ENCODE assay signal across 16 mouse cellular contexts in genomic region chr11:62130191-62130590, GRCm38 (mm10).
DNase-seq lines count a peak whose midpoint lies in the region; TF ChIP-seq lines count a peak whose summit lies in the region.
"Had no signal": no experiment of that assay in that cellular context is flagged by ENCODE, and none has a peak within 500 bp of the region (broad histone marks: within the 10 kb centered on the region; RNA-seq: fewer than 3 reads in every experiment).

No protein-coding gene starts in this region.

- peak overlapping the region; percentile 14; the same call in 1 of the 2 replicates for H3K27ac ChIP-seq in embryonic fibroblast, embryonic 13.5 days (ENCODE audit: insufficient read depth, low read length)
- H3K27ac ChIP-seq: limb, embryonic 15.5 days; midbrain, embryonic 15.5 days had no signal

- no peak for TF ChIP-seq CTCF in embryonic fibroblast, embryonic 13.5 days (IDR thresholded peaks at IDR 0.05; ENCODE audit: borderline replicate concordance, insufficient read depth, low read length)

- TF ChIP-seq POLR2A in embryonic fibroblast, embryonic 13.5 days (IDR thresholded peaks at IDR 0.05; ENCODE audit: low read depth, low read length) = no peak

- H3K4me3 ChIP-seq in embryonic fibroblast, embryonic 13.5 days (ENCODE audit: insufficient read depth, low read length) = no peak overlapping the region
- H3K4me3 ChIP-seq: limb, embryonic 15.5 days; midbrain, embryonic 15.5 days had no signal

- peaks cover 9% of the 10 kb centered on the region for H3K4me1 ChIP-seq in embryonic fibroblast, embryonic 13.5 days (ENCODE audit: control insufficient read depth, insufficient read depth, low read length)

- peak; percentile 23 for DNase-seq in heart, adult 11 months
- no peak for DNase-seq in heart, postnatal 36 days
- DNase-seq in layer of hippocampus, adult 9-11 months = peak; percentile 29
- no peak for DNase-seq in layer of hippocampus, adult 9-10 months (ENCODE audit: low spot score)
- DNase-seq in ZHBTc4 (ENCODE audit: low read depth, low spot score) = peak; percentile 23
- DNase-seq in adrenal gland, postnatal 25 days = no peak
- DNase-seq in left cerebral cortex, postnatal 36 days (ENCODE audit: low spot score in 2 of 2) = no peak
- DNase-seq: adrenal gland, postnatal 36 days; cerebellum, adult 9-10 months; gastrocnemius, postnatal 10 days; kidney, adult 11 months; kidney, postnatal 10 days; right cerebral cortex, postnatal 25 days had no signal

- intact Hi-C loops in heart, postnatal 36 days (cut with DNase I) = no loop called here
- intact Hi-C loops in left cerebral cortex, postnatal 36 days (cut with DNase I) = loop anchor here (10.0 kb wide), 1 partner anchor 175 kb away; the partner anchor contains the start of gene Specc1

Comparison
In these comparisons a context has a peak if more than half of its experiments do, and no peak if none do; other contexts are left out.
1. DNase-seq: peak in heart, adult 11 months (single experiment), layer of hippocampus, adult 9-11 months (single experiment) and ZHBTc4 (single experiment); none in heart, postnatal 36 days (0 of 2), layer of hippocampus, adult 9-10 months (single experiment), adrenal gland, postnatal 25 days (single experiment) and left cerebral cortex, postnatal 36 days (0 of 2).